Mouse (Mus musculus) liver, embryonic 16.5 days (tissue): ENCODE data around the gene Olfr373. TPM values are rescaled to one million over a fixed set of nuclear protein-coding genes. Genes with fewer than 3 reads are reported as not detected.

Experiments
- ATAC-seq: fragments of 200-750 bp; cut with Nextera tagmentation; 2 replicates; pipeline ENCODE4 v1.8.0; 2017; ENCODE audit warnings: low read depth, mild to moderate bottlenecking, moderate number of reproducible peaks, moderate library complexity
- H3K27ac ChIP-seq: fragments of 300-500 bp; sonication (generic); 2 replicates; pipeline ENCODE4 v1.5.1; 2014; ENCODE audit warnings: mild to moderate bottlenecking, low read length
- H3K27me3 ChIP-seq: fragments of 300-500 bp; sonication (generic); 2 replicates; pipeline ENCODE4 v1.6.1; 2014; ENCODE audit warnings: low read depth, low read length, mixed read lengths; ENCODE audit not compliant: control insufficient read depth, insufficient read depth
- H3K36me3 ChIP-seq: fragments of 300-500 bp; sonication (generic); 2 replicates; pipeline ENCODE4 v1.6.1; 2014; ENCODE audit warnings: mild to moderate bottlenecking; ENCODE audit not compliant: control insufficient read depth, insufficient read depth
- H3K4me1 ChIP-seq: fragments of 300-500 bp; sonication (generic); 2 replicates; pipeline ENCODE4 v1.6.1; 2014; ENCODE audit warnings: low read depth, low read length, mixed read lengths; ENCODE audit not compliant: control insufficient read depth
- H3K4me2 ChIP-seq: fragments of 300-500 bp; sonication (generic); 2 replicates; pipeline ENCODE4 v1.6.1; 2014; ENCODE audit warnings: low read depth, low read length, mixed read lengths
- H3K4me3 ChIP-seq: fragments of 300-500 bp; sonication (generic); 2 replicates; pipeline ENCODE4 v1.5.1; 2014; ENCODE audit warnings: low read depth, mild to moderate bottlenecking, low read length
- H3K9ac ChIP-seq: fragments of 300-500 bp; sonication (generic); 2 replicates; pipeline ENCODE4 v1.6.1; 2014; ENCODE audit warnings: low read depth, low read length
- H3K9me3 ChIP-seq: fragments of 300-500 bp; sonication (generic); replicated peaks from 2 replicates; pipeline ENCODE4 v1.6.1; 2016; ENCODE audit warnings: low read length; ENCODE audit not compliant: control insufficient read depth
- WGBS: fragments of 180-500 bp; shearing (Covaris S2); extraction: QIAGEN DNeasy Blood & Tissue Kit; methylation state at CpG from one replicate; pipeline ENCODE4 v1.1.7; 2014; ENCODE audit not compliant: insufficient replicate concordance; 5-methylcytosine and 5-hydroxymethylcytosine counted together
- polyA plus RNA-seq: library from polyadenylated mRNA; unstranded; fragments of >200 nt; fragmentation: Nextera tagmentation; extraction: Ambion mirVana; gene quantifications from 2 replicates; pipeline ENCODE4 v1.2.1, GENCODE M21; 2015

Olfr373 gene
- polyA plus RNA-seq, 1 experiment from 2014 or later = not detected

- Histone ChIP-seq H3K27me3 (peaks cover 27% of the 10 kb centered on the region), H3K4me2 (peak overlapping the region; percentile 67), H3K4me1 (peaks cover 3% of the 10 kb centered on the region; the same call in 1 of the 2 replicates), H3K4me3 (peak overlapping the region; percentile 65), H3K27ac (peak overlapping the region; percentile 83), H3K36me3 (no peaks in the 10 kb centered on the region; the same call in 1 of the 2 replicates), H3K9me3 (no peaks in the 10 kb centered on the region), H3K9ac (peak overlapping the region; percentile 67)
- ATAC-seq = no peak
- WGBS = 2% methylated on average over 18 of the region's 18 CpGs
Measured at GRCm38 (mm10) chr8:72136302-72136978, 53.5 kb downstream of the Olfr373 start.

GRCm38 (mm10) chr8:72137431-72137830 is 54.5 kb downstream of the Olfr373 start:
- Histone ChIP-seq H3K9ac (no peak overlapping the region), H3K36me3 (no peaks in the 10 kb centered on the region; the same call in 1 of the 2 replicates)
- 70% methylated on average over 2 of the region's 2 CpGs for WGBS

GRCm38 (mm10) chr8:72138456-72138855 is 55.5 kb downstream of the Olfr373 start:
- no peak overlapping the region for H3K4me3 ChIP-seq
- peaks cover 27% of the 10 kb centered on the region for H3K27me3 ChIP-seq
- 73% methylated on average over 5 of the region's 5 CpGs for WGBS
- H3K9me3 ChIP-seq = no peaks in the 10 kb centered on the region
- ATAC-seq = no peak
- no peak overlapping the region for H3K27ac ChIP-seq
- no peaks in the 10 kb centered on the region; the same call in 1 of the 2 replicates for H3K36me3 ChIP-seq
- no peak overlapping the region for H3K4me2 ChIP-seq
- H3K4me1 ChIP-seq = peaks cover 3% of the 10 kb centered on the region; the same call in 1 of the 2 replicates
- H3K9ac ChIP-seq = no peak overlapping the region

More at GRCm38 (mm10) chr8:72137431-72137830, 54.5 kb downstream of the Olfr373 start:
- H3K27ac ChIP-seq = no peak overlapping the region
- peaks cover 3% of the 10 kb centered on the region; the same call in 1 of the 2 replicates for H3K4me1 ChIP-seq
- peaks cover 27% of the 10 kb centered on the region for H3K27me3 ChIP-seq
- no peak overlapping the region for H3K4me2 ChIP-seq
- ATAC-seq = no peak
- H3K9me3 ChIP-seq = no peaks in the 10 kb centered on the region
- no peak overlapping the region for H3K4me3 ChIP-seq

GRCm38 (mm10) chr8:72143256-72143824 is 60.4 kb downstream of the Olfr373 start:
- no peaks in the 10 kb centered on the region for H3K9me3 ChIP-seq

GRCm38 (mm10) chr8:72144345-72144975 is 61.5 kb downstream of the Olfr373 start:
- H3K9ac ChIP-seq = no peak overlapping the region
- H3K9me3 ChIP-seq = no peaks in the 10 kb centered on the region
- H3K27me3 ChIP-seq = no peaks in the 10 kb centered on the region
- H3K4me1 ChIP-seq = peaks cover 6% of the 10 kb centered on the region
- peaks cover 3% of the 10 kb centered on the region; the same call in 1 of the 2 replicates for H3K36me3 ChIP-seq
- no peak overlapping the region for H3K4me3 ChIP-seq
- no peak overlapping the region for H3K4me2 ChIP-seq
- no peak overlapping the region for H3K27ac ChIP-seq
- no peak for ATAC-seq
- 53% methylated on average over 5 of the region's 5 CpGs for WGBS

More at GRCm38 (mm10) chr8:72143256-72143824, 60.4 kb downstream of the Olfr373 start:
- no peak overlapping the region for H3K4me2 ChIP-seq
- H3K27ac ChIP-seq = no peak overlapping the region
- ATAC-seq = no peak
- WGBS = 55% methylated on average over 13 of the region's 13 CpGs
- H3K36me3 ChIP-seq = peaks cover 3% of the 10 kb centered on the region; the same call in 1 of the 2 replicates
- H3K4me3 ChIP-seq = no peak overlapping the region
- H3K27me3 ChIP-seq = no peaks in the 10 kb centered on the region
- no peak overlapping the region for H3K9ac ChIP-seq
- H3K4me1 ChIP-seq = peaks cover 6% of the 10 kb centered on the region

GRCm38 (mm10) chr8:72145511-72145910 is 62.5 kb downstream of the Olfr373 start:
- Histone ChIP-seq H3K9ac (no peak overlapping the region), H3K27ac (0 out of 2 replicates have a peak overlapping the region, but pooled peaks have one; percentile 43), H3K27me3 (no peaks in the 10 kb centered on the region), H3K36me3 (peaks cover 7% of the 10 kb centered on the region; the same call in 1 of the 2 replicates), H3K9me3 (no peaks in the 10 kb centered on the region), H3K4me3 (no peak overlapping the region), H3K4me1 (peaks cover 6% of the 10 kb centered on the region), H3K4me2 (no peak overlapping the region)
- 68% methylated on average over 3 of the region's 3 CpGs for WGBS
- ATAC-seq = no peak

- Histone ChIP-seq H3K9me3 (no peaks in the 10 kb centered on the region), H3K4me1 (peaks cover 6% of the 10 kb centered on the region), H3K36me3 (peaks cover 7% of the 10 kb centered on the region; the same call in 1 of the 2 replicates), H3K27ac (peak overlapping the region; percentile 43; the same call in 1 of the 2 replicates), H3K27me3 (no peaks in the 10 kb centered on the region), H3K4me3 (no peak overlapping the region), H3K4me2 (no peak overlapping the region), H3K9ac (no peak overlapping the region)
- WGBS = 50% methylated on average over 1 of the region's 1 CpGs
- ATAC-seq = peak; percentile 82
Measured at GRCm38 (mm10) chr8:72146056-72146455, 63.1 kb downstream of the Olfr373 start.

- no peak overlapping the region for H3K9ac ChIP-seq
- no peaks in the 10 kb centered on the region for H3K9me3 ChIP-seq
- WGBS = 73% methylated on average over 3 of the region's 3 CpGs
- H3K27me3 ChIP-seq = no peaks in the 10 kb centered on the region
- no peak overlapping the region for H3K4me2 ChIP-seq
- H3K27ac ChIP-seq = no peak overlapping the region
- peaks cover 7% of the 10 kb centered on the region; the same call in 1 of the 2 replicates for H3K36me3 ChIP-seq
- H3K4me3 ChIP-seq = no peak overlapping the region
- peaks cover 6% of the 10 kb centered on the region for H3K4me1 ChIP-seq
- ATAC-seq = no peak
Measured at GRCm38 (mm10) chr8:72146556-72146955, 63.6 kb downstream of the Olfr373 start.
